Mouse (Mus musculus) layer of hippocampus, adult 18-20 months (tissue): ENCODE measurements around the gene Hsbp1. TPM values are rescaled to one million over a fixed set of nuclear protein-coding genes. Genes with fewer than 3 reads are reported as not detected.
A peak's percentile ranks its signal among the peaks of the same experiment; 100 is the strongest.

ENCODE experiments used
- DNase-seq, 2 experiments: peaks; one replicate each; pipeline ENCODE4 v3.0.0; 2022; ENCODE audit warnings: low spot score in 2 of 2
- total RNA-seq, 2 experiments: library from RNA; stranded (reverse); gene quantifications; 2 replicates each; pipeline ENCODE4 v1.2.3; 2021

Gene Hsbp1
- total RNA-seq, 2 experiments from 2014 or later = 317 to 341 TPM

DNA sequence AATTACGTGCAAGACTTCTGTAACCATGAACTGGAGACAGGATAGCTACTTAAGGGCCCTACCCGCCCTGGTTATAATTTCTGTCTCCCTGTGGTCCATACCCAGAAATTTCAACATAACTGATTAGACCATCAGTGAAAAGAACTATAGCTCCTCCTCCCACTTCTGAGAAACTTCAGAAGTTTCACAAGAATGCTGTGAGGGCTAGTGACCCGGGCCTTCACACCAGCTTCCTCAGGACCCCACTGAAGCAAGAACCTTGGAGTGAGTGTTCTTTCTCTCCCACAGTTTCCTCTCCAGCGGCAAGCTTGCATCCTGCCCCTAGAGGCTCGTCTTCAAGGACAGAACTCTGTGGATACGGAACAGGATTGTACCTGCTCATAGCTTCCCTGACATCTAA, 41.6 kb downstream of the Hsbp1 start:
- DNase-seq = no peak

DNA sequence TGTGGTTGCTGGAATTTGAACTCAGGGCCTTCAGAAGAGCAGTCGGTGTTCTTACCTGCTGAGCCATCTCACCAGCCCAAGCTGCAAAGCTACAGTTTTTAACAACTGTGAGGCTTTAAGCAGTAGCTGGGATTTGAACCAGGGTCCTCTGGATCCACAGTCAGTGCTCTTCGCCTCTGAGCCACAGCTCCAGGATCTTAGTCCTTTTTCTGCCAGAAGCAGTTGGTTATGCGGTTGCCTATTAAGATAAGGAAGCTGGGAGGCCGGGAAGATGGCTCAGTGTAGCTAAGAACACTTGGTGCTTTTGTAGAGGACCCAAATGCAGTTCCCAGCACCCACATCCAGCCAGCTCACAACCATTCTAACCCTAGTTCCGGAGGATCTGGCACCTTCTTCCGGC, 42.7 kb downstream of the Hsbp1 start:
- no peak for DNase-seq

GRCm38 (mm10) chr8:119394097-119394496, 49.8 kb downstream of the Hsbp1 start:
- DNase-seq = no peak

GRCm38 (mm10) chr8:119394524-119395026, 50.3 kb downstream of the Hsbp1 start, which contains the start of gene Mlycd:
Gene Mlycd (plus strand): TSS chr8:119394878.
- DNase-seq = peak; percentile 89 to 93

GRCm38 (mm10) chr8:119395072-119395950, 51.0 kb downstream of the Hsbp1 start:
- no peak for DNase-seq

Other genes starting within 250 kb of the Hsbp1 start
- gene Mlycd, start 50.4 kb downstream of the Hsbp1 start, total RNA-seq = 10 to 100 TPM; 28.2 to 28.7 TPM
- gene Osgin1, start 89.6 kb downstream of the Hsbp1 start, total RNA-seq = under 1 TPM; 0.58 to 0.67 TPM
- gene Necab2, start 102.2 kb downstream of the Hsbp1 start, total RNA-seq = 100 to 1,000 TPM; 124 to 125 TPM
- gene Slc38a8, start 157.2 kb downstream of the Hsbp1 start, total RNA-seq = under 1 TPM; 0.17 to 0.20 TPM
- 10 to 100 TPM; 68.3 to 74.0 TPM for gene Mbtps1, start 214.2 kb downstream of the Hsbp1 start, total RNA-seq
- gene Hsdl1, start 230.7 kb downstream of the Hsbp1 start, total RNA-seq = 10 to 100 TPM; 49.3 to 54.0 TPM
- under 1 TPM; 0.25 to 0.32 TPM for gene Dnaaf1, start 230.7 kb downstream of the Hsbp1 start, total RNA-seq